Mouse (Mus musculus) yolk sac, embryonic 10.5 days (tissue): ENCODE data around the gene Fam107b.
A peak's percentile ranks its signal among the peaks of the same experiment; 100 is the strongest.

Source experiments
- DNase-seq: peaks from one replicate; pipeline ENCODE4 v3.0.0-alpha.2; 2017; ENCODE audit warnings: low spot score

Gene Fam107b

GRCm38 (mm10) chr2:3776045-3776444 lies 205.8 kb downstream of the Fam107b start:
- no peak for DNase-seq

GRCm38 (mm10) chr2:3777696-3778095 lies 207.4 kb downstream of the Fam107b start:
- DNase-seq = no peak

- DNase-seq = no peak
Observed at GRCm38 (mm10) chr2:3785546-3785945, 215.3 kb downstream of the Fam107b start.

- DNase-seq = no peak
Observed at GRCm38 (mm10) chr2:3787752-3788423, 217.6 kb downstream of the Fam107b start.

GRCm38 (mm10) chr2:3788424-3788786 lies 218.1 kb downstream of the Fam107b start:
- DNase-seq = no peak

- DNase-seq = no peak
Observed at GRCm38 (mm10) chr2:3796543-3796942, 226.3 kb downstream of the Fam107b start.

- peak; percentile 35 for DNase-seq
Observed at GRCm38 (mm10) chr2:3799767-3800554, 229.7 kb downstream of the Fam107b start.

GRCm38 (mm10) chr2:3800555-3800878 lies 230.2 kb downstream of the Fam107b start:
- no peak for DNase-seq

GRCm38 (mm10) chr2:3805742-3806141 lies 235.5 kb downstream of the Fam107b start:
- DNase-seq = no peak

GRCm38 (mm10) chr2:3810321-3810720 lies 240.0 kb downstream of the Fam107b start:
- DNase-seq = no peak

- DNase-seq = no peak
Observed at GRCm38 (mm10) chr2:3816142-3816609, 245.9 kb downstream of the Fam107b start.

GRCm38 (mm10) chr2:3817626-3818025 lies 247.3 kb downstream of the Fam107b start:
- no peak for DNase-seq

- DNase-seq = no peak
Observed at GRCm38 (mm10) chr2:3822483-3823455, 252.5 kb downstream of the Fam107b start.
